Mouse (Mus musculus) R1 (cell line): ENCODE data around the gene Ina.
A peak's percentile ranks its signal among the peaks of the same experiment; 100 is the strongest.

Experiments
- DNase-seq: peaks from one replicate; pipeline ENCODE4 v3.0.0-alpha.2; 2018; ENCODE audit warnings: low read depth, low spot score

The Ina gene

DNA sequence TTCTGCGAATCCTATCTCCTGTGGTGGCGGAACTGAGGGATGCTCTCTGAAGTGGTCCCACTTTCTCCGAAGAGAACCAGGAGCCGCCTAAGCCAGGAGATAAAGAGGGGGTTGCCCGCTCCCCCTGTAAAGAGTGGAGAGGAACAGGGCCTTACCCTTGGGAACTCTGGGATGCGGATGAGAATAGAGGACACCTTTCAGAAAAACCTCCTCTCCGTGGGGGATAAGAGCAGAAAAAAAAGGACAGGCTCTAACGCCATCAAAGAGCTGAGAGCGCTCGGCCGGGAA, 395 bp upstream of the Ina start:
- no peak for DNase-seq

GRCm38 (mm10) chr19:47015396-47015795, 898 bp downstream of the Ina start:
- DNase-seq, result peak; percentile 48

GRCm38 (mm10) chr19:47015965-47016364, 1.5 kb downstream of the Ina start:
- peak; percentile 24 for DNase-seq

GRCm38 (mm10) chr19:47016487-47016886, 2.0 kb downstream of the Ina start:
- DNase-seq, result peak; percentile 89

GRCm38 (mm10) chr19:47017831-47018230, 3.3 kb downstream of the Ina start:
- DNase-seq, result peak; percentile 96

- DNase-seq, result no peak
These were observed 3.8 kb downstream of the Ina start for GRCm38 (mm10) chr19:47018330-47018729.

- DNase-seq, result peak; percentile 91
These were observed 4.8 kb downstream of the Ina start for GRCm38 (mm10) chr19:47019326-47019725.

GRCm38 (mm10) chr19:47022709-47023108, 8.2 kb downstream of the Ina start:
- DNase-seq, result no peak

DNA sequence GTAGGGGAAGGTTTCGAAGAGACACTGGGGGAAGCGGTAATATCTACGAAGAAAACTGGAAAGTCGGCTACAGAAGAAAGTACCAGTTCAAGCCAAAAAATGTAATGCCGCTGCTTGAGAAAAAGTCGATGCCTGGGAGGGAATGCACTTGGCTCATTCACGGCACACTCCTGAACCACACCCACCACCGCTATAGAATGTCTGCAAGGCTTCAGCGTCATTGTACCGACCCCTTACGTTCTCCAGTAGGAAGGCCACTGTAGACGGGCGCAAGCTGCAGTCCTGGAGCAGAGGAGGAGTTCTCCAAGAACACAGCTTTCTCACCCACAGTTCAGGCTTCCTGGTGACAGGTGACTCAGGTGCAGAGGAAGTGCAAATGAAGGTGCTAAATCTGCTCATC, 9.0 kb downstream of the Ina start:
- DNase-seq, result peak; percentile 58

DNA sequence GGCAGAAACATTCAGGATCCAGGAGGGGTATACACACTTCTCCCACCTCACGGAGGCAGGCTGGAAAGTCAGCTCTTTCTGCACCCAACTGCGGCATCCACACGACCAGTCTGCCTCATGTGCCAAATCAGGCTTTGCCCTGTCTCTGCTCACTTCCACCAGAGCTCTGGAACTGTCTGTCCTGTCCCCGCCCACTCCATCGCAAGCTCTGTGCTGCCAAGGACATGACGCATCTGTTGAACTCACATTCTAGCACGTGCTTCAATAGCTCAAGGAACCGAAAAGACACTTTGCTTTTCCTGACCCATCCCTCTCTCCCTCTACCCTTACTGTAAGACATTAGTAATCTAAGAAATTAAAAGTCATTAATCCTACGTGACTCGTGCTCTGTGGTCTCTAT, 10.5 kb downstream of the Ina start:
- DNase-seq, result peak; percentile 35

- peak; percentile 50 for DNase-seq
These were observed 12.0 kb downstream of the Ina start for GRCm38 (mm10) chr19:47026513-47026912.

GRCm38 (mm10) chr19:47029796-47030195, 15.3 kb downstream of the Ina start:
- no peak for DNase-seq

DNA sequence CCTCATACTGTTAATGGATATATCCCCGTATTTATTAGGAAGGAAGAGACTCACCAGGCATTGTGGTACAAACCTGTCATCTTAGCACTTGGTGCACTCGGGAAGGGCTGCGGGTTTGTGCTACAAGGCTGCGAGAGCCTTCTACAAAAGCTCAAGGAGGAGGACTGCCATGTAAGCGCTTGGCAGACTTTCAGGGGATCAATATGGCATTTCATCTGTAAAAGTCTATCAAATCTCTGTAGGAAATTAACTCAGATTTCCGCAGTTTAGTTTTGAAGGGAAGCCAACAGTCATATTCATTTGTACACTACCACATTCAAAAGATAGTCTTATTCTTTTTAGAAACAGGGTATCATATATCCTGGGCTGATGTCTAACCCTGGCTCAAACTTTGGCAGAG, 17.3 kb downstream of the Ina start:
- DNase-seq, result no peak

GRCm38 (mm10) chr19:47034916-47035315, 20.4 kb downstream of the Ina start:
- no peak for DNase-seq

GRCm38 (mm10) chr19:47036596-47036995, 22.1 kb downstream of the Ina start:
- DNase-seq, result no peak

GRCm38 (mm10) chr19:47040720-47041473, 26.4 kb downstream of the Ina start:
- no peak for DNase-seq

DNA sequence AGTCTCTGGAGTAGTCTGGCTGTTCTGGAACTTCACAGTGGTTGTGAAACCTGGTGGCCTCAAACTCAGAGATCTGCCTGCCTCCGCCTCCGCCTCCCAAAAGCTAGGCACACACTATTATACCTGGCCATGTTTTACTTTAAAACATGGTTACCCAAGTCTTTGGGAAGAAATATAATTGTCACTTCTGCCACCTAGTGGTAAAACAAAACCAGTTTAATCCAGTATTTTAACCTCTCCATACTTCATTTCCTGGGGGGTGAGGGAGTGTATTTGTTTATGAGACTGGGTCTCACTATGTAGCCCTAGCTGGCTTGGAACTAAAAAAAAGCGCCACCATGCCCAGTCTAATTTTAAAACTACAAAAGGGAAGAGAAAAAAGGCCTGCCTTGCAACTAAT, 29.1 kb downstream of the Ina start:
- peak; percentile 38 for DNase-seq

- peak; percentile 55 for DNase-seq
These were observed 31.8 kb downstream of the Ina start for GRCm38 (mm10) chr19:47046343-47046742.

DNA sequence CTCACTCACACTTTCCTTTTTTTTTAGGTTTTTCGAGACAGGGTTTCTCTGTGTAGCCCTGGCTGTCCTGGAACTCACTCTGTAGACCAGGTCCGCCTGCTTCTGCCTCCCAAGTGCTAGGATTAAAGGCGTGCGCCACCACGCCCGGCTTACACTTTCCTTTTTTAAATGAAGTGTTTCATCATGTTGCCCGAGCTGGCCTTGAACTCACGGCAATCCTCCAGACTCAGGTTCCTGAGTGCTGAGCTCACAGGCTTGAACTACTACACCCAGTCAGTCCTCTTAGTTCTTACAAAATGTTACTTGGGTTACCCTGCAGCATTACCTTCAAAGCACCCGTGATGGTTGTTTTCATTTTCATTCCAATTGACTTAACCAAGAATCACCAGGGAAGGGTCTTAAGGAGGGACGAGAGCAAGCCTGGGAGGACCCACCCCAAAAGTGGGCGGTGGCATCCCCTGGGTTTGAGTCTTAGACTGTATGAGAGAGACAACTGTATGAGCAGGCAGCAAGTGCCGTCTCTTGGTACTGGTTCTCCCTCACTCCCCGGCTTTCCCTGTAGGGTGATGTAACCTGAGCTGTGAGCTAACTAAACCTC, 32.8 kb downstream of the Ina start:
- peak; percentile 91 for DNase-seq

- peak; percentile 67 for DNase-seq
These were observed 34.6 kb downstream of the Ina start for GRCm38 (mm10) chr19:47049061-47049460.

- no peak for DNase-seq
These were observed 35.3 kb downstream of the Ina start for GRCm38 (mm10) chr19:47049840-47050239.

- DNase-seq, result peak; percentile 96
These were observed 36.0 kb downstream of the Ina start, which contains the start of gene Pcgf6 for GRCm38 (mm10) chr19:47050271-47051032. Gene Pcgf6, minus strand, starts transcription at chr19:47050906.

GRCm38 (mm10) chr19:47052927-47053326, 38.4 kb downstream of the Ina start:
- no peak for DNase-seq
